Mouse (Mus musculus) erythroid progenitor cell, adult 5-6 weeks (primary cell): ENCODE data around the gene Faap20. TPM values are rescaled to one million over a fixed set of nuclear protein-coding genes. Genes with fewer than 3 reads are reported as not detected.
A peak's percentile ranks its signal among the peaks of the same experiment; 100 is the strongest.
"Not testable (repeated sequence)": the region's sequence is repeated elsewhere in the genome, so short reads cannot be mapped to it uniquely, and the experiment has no call there.

Experiments used
- ATAC-seq: replicated peaks from 2 replicates; pipeline ENCODE4 v1.8.0; 2016; ENCODE audit warnings: moderate number of reproducible peaks, mild to moderate bottlenecking, moderate TSS enrichment, inconsistent platforms; ENCODE audit not compliant: poor library complexity, low FRiP score, severe bottlenecking
- total RNA-seq, 2 experiments: library from RNA; stranded (forward) in 1 of 2; stranded (reverse) in 1 of 2; fragments of 150-400 nt in 1 of 2; fragments of 186-747, 209-891 nt in 1 of 2; gene quantifications; 2 replicates each; pipeline versions ENCODE4 v1.2.3 to v1.2.4; 2015 to 2017; ENCODE audit warnings: low replicate concordance in 2 of 2

Faap20 gene
- total RNA-seq, 2 experiments from 2014 or later, result 2.2 to 6.7 TPM

DNA sequence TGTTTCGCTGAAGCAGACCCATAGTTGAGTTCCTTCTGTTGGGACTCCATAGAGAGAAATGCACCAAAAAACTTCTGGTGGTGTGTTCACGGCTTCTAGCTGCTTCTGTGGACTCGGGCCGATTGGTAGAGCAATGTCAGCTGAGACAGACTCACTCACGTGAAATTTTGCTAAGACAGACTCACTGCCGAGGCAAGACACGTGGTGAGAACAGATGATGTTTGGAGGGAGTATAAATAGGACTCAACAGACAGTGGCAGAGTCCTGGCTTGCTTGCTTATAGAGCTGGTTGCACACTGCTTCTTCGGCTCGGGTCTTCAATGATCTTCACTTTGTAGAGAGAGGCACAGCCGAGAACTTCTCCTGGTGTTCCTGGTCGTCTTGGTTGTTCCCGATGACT lies 6.4 kb upstream of the Faap20 start:
- no peak for ATAC-seq

DNA sequence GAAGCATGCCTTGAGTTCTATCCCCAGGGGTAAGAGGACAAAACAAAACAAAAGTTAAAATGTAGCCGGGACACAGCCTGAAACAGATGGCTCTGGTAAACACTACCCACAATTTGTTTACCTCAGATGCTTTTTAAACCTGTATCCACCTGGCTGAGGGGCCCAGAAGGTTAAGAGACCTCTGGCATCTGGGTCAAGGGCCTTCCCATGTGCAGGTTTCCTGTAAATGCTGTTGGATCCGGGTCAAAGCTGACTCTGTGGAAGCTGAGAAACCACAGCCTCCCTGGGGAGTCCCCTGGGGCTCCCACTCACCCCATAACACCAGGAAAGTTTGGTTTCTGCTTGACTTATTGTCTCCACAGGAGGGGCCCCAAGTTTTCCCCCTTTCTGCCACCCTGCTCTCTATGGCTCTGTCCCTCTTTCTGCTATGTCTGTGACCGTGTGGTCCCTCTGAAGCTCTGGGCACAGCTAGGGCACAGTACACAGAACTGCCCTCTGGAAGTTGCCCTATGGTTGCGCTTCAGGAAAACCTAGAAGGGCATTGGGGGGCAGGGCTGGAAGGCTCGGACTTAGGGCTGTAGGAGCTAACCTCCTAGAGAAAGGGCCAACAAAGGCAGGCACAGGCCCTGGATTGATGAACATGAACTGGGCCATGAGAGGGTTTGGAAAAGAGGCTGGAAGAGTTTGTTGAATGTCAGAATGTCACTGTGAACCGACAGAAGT lies 3.7 kb upstream of the Faap20 start:
- no peak for ATAC-seq

DNA sequence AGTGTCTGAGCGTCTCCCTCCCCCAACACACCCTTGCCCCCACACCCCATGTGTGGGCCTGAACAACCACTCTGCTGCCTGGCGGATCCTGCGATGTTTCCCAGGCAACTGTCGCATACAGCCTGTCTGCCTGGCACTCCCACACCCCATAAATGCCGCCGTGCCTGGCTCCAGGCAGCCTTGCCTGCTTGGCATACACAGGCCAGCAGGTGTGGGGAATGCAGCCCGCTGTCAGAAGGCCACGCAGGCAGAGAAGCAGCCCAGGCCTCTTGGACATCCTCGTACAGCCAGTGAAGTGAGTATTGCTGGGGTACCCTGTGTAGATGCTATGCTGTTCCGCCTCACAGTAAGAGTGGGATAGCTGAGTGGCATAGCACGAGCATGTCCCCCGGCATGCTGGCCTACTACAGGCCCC lies 2.9 kb upstream of the Faap20 start:
- ATAC-seq, result no peak

DNA sequence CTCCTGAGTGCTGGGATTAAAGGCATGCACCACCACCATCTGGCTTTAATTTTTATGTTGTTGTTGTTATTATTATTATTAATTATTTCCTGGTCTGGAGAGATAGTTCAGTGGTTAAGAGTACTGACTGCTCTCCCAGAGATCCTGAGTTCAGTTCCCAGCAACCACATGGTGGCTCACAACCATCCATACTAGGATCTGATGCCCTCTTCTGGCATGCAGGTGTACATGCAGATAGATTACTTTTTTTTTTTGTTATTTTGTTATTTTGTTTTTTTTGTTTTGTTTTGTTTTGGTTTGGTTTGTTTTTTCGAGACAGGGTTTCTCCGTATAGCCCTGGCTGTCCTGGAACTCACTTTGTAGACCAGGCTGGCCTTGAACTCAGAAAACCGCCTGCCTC lies 1.5 kb upstream of the Faap20 start:
- ATAC-seq, result not testable (repeated sequence)

DNA sequence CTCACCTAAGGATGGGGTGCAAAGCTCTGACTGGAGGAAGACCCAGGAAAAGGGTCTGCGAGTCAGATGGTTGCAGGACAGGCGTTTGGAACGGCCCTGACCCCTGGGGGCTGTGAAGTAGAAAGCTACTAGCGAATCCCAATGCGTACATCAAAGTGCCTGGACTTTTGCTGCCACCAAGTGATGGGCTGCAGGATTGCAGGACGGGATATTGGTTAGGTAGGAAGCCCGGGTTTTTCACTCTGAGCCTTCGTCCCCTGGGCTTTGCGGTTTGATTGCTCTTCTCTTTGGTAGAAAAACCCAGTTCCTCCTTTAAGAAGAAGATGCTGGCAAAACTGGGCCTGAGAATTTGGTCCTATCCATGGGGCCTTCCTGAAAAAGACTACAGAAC lies 350 bp upstream of the Faap20 start:
- peak; percentile 57; the same call in 1 of the 2 replicates for ATAC-seq

DNA sequence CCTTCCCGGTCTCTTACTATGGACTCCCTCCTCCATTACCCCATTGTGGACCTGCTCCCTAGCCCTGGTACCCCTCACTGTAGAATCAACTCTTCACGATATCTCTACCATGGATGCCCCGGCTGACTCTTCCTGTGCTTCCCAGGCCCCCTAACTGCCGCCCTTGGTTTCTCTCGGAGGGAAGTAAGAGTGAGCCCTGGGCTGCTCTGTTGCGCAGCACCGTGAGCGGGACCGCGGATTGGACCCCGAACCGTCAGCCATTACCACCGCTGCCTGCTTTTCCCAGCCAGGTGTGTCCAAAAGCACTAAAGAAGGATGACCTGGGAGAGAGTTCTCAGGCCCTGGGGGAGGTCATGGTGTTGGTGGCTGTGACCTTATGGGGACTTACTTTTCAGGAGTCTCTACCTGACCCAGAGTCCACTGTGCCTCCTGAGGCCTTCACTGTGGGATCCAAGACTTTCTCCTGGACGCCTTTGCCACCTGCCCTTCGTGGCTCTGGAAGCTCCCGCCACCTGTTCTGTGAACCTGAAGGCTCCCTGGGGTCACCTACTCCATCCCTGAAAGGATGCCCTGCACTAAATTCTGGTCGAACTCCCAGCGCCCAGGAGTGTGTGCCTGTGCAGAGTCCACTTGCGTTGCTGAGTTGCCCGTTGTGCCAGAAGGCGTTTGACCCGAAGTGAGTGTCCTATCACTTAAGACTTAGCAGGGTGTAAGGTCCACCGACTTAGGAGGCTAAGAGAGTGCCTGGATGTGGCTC lies 937 bp downstream of the Faap20 start:
- ATAC-seq, result 0 out of 2 replicates have a peak, but pooled peaks have one; percentile 12

DNA sequence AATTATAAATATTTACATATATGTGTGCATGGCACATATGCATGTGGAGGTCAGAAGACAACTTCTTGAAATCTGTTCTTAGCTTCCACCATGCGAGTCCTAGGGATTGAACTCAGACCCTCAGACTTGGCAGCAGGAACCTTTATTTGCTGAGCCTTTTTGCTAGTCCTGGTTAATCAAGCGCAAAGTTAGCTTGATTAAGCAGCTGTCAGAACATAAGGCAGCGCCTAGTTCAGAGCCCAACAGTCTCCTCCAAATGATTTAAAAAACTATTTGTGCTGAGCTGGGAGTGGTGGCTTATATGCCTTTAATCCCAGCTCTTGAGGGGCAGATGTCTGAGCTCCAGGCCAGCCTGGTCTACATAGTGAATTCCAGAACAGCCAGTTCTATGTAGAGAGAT lies 1.5 kb downstream of the Faap20 start:
- ATAC-seq, result no peak

DNA sequence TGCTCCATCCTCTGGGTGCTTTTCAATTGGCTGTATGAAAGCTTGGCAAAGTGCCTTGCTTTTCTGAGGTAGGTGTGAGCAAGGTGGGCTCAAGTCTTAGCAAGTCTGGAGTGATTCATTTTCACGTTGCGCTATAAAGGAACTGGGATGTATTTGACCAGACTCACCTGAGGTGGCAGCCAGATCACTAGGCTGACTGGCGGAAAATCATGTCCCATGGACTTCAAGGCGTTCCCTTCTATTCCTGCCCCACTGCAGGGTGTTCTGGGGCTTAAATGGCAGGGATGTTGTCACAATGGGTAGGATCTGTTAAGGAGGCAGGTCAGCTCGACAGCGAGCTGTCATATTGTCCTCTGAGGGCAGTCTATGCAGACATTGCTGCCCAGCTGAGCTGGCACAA lies 2.7 kb downstream of the Faap20 start:
- no peak for ATAC-seq

DNA sequence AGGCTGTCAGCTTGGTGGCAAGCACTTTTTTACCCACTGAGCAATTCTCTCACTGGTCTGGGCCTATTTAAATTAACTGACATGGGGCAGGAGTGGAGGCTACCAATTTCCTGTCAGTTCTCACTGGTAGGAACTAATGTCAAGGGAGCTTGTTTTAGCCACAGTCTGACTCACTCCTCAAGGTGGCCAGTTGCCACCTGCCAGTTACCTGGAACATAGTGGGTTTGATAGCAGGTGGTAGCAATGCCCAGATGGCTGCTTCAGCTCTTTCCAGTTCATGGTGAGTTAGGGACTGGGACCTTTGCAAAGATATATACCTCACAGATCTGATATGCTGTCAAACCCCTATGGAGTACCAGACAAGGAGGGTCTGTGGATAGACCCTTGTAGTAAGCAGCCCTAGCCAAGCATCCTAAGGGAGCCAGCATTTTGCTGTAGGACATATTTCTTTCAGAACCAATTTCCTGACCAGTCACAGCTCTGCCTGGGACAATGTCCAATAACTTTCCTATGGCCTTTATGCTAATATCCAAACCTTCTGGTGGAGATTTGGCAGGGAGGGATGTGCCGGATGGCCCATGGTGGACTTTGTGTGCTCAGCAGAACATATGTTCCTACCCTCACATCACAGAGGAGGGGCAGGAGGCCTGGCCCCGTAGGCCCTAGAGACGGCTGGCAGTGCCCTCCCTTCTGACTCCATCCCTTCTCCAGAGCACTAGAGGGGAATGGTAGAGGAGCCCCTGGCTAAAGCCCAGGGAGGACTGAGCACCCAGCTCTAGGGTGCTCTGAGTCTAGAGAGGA lies 15.1 kb downstream of the Faap20 start:
- ATAC-seq, result no peak

DNA sequence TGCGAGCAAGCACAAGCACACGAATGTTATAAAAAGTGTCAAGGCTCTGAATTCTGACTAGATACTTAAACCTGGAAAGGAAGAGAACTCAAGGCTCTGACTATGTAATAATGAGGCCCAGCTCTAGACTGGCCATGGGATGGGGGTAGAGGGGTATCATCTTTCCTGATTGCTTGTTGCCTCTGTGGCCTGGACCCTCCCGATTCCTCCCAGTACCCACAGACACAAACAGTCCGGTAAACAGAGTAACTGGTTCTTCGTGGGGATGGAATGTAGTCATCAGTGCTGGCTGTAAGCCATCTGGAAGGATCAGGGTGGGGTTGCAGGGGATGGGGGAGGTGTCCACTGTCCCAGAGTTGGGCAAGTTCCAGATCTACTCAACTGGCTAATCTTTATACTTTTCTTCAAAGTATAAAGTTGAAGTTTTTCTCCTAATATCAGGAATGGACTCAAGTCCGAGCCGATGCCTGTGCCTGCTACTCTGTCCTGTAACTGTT lies 17.5 kb downstream of the Faap20 start:
- no peak for ATAC-seq

DNA sequence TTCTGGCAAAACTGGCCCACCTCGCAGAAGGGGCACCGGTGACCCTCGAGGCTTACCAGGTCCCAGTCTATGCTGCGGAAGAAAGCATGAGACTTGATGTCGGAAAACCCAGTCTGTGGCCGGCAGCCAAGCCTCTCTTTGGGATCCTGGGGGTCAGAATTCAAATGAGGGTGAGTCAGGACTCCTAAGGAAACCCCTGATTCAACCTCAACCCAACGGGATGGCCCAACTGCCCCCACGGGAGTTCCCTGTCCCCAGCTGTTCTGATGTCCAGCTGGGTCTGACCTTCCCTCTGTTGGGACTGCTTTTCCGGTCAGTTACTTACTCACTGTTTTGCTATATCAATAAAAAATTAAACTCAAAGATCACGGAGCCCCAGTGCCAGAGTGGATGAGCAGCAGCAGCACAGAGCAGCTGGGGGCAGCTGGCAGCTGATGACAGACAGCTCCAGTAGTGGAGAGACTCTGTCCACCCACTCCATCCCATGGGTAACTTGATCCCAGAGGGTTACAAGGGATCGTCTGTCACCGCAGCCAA lies 18.1 kb downstream of the Faap20 start:
- ATAC-seq, result no peak

DNA sequence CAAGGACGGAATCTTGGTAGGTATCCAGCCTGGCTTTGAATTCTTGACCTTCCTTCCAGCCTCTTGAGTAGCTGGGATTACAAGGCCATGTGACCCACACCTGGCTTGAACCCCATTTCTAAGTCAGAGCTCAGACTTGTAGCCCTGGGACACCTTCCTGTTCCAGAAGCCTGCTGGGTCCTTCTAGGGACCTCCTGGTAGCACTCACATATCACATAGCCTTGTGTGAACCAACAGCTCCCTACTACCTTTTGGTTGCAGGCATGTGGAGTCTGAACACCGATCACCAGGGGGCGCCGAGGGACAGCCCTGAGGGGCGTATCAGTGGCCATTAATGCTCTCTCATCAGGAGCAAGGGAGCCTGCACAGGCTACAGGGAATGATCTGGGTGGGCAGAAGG lies 18.8 kb downstream of the Faap20 start:
- no peak for ATAC-seq

DNA sequence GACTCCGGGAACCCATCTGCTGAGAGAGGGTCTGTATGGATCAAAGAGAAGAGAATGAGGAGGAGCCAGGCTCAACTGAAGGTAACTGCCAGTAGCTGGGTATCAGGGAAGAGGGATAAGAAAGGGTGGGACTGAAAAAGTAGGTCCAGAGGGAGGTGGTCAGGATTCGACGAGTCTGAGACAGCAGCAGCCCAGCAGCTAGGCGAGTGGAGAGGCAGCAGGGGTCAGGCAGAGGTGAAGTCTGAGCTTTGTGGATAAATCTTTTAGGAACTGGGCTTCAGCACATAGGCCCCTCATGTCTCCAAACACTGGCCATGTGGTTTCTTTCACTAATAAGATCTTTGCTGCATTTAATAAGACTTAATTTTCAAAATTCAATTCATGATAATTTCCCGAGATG lies 24.8 kb downstream of the Faap20 start:
- no peak for ATAC-seq

DNA sequence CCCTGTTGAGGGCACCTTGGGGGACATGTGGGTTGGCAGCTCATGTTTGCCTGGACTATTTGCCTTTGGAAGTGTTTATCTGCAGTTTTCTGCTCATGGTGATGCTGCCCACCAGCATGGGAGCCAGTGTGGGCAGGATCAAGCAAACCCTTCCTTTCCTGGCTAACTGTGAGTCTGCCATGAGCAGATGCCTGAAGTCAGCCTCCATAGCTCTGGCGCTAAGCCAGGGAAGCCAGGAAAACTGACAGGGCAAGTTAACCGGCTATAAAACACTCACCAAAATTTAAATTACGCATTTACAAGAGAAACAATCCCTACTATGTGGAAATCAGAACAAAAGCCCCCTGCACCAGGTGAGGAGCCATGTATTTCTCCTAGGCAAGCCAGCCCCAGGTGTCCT lies 25.2 kb downstream of the Faap20 start:
- no peak for ATAC-seq

DNA sequence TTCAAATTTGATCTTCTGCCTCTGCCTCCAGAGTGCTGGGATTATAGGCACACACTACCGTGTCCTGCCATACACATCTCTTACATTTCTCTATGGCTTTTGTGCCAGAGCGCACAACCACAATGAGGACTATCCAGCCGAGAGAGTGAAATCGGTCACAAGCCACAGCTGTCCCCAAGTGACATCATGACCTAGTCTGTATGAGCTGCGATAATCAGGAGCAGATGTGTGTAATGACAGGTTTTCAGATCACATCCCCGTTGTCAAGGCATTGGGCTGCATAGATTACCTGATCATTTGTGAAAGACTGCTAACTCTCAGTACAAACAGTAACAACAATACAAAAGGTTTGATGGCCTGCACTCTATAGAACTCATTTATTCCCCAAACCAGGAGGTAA lies 28.4 kb downstream of the Faap20 start:
- ATAC-seq, result no peak

DNA sequence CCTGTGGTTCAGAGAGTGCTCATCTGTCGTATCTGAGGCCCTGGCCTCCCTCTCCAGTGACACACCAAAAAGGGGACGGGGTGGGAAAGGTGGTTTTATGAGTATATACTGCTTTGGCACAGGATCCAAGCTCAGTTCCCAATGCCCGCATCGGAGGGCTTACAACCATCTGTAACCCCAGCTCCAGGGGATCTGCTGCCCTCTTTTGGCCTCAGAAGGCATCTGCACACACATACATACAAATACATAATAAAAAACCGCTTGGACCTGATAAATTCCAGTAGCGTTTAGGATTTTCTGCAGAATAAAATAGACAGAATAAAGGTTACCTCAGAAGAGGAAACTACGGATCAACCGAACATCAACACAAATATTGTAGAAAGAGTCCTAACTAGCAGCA lies 29.5 kb downstream of the Faap20 start:
- ATAC-seq, result no peak

DNA sequence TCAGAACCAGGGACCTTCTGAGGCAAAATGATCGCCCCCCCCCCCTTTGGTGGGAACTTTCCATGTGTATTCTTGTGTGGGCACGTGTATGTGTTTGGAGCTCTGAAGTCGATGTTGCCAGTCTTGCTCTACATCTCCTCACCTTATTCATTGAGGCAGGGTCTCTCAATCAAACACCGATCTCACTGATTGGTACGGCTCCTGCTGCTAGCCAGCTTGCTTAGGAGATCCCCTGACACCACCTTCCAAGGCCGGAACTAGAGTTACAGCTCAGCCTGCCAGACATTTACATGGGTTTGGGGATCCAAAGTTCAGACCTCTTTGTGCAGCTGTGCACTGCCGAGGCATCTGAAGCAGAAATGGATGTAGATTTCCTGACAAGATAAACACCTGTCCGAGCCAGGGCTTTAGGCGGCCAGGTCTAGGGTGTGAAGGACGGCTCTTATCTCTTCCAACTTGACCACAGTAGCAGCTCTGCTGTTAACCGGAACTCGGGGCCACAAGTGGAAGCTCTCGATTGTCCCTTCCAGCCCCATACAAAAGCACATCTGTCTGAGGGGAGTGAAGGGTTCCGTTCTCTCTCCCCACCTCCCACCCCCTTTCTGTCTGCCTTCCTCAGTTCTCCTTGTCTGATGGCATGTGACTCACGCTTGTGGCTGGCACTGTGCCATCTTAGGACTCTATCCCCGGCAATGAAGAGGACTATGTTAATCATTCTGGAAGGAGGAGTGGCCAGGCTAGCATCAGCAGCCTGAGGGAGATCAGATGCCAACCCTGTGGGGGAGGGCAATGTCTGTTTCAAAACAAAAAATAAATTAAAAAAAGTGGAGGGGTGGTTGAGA lies 30.5 kb downstream of the Faap20 start:
- no peak for ATAC-seq

DNA sequence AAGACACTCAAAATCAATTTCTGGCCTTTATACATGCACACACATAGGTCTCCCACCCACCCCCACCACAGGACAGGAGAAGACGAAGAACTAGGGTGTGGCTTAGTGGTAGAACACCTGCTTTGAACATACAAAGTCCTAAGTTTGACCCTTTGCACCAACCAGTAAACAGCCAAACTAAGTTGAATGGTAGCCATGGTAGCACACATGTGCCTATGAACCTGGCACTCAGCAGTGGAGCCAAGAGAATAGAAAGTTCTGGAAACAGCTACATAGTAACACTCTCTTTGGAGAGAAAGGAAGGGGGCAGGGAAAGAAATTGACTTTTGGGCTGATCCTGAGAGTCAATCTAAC lies 31.1 kb downstream of the Faap20 start:
- no peak for ATAC-seq

DNA sequence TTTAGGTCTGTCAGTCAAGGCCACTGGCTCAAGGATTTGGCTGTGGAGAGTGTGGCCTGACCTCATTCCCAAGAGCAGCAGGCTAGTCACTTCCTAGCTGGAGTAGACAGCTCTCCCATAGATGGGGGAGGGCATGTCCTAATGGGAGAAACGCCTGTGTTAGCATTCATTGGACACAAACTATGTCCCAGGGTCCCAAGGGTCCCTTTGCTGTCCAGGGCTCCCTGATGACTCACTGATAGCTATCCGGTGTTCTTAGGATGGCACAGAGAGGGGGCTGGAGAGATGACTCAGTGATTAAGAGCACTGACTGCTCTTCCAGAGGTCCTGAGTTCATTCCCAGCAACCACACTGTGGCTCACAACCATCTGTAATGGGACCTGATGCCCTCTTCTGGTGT lies 31.6 kb downstream of the Faap20 start:
- ATAC-seq, result no peak

DNA sequence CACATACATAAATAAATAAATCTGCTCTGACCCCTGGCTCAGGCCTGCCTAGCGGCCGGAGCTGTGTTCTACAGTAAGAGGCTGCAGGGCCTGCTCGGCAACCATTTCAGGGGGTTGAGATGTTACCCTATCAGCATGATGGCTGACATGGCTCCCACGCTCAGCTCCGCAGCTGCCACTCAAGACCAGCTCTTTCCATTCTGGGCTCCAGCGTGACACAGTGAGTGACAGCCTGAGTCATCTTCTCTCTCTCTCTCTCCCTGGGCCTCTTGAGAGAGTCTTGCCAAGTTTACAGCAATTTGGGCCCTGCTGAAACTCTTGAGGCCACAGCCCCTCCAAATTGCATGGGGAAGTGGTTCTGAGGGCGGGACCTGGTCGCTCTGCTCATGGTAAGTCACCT lies 32.0 kb downstream of the Faap20 start:
- ATAC-seq, result no peak
